In the genomic region with DNA sequence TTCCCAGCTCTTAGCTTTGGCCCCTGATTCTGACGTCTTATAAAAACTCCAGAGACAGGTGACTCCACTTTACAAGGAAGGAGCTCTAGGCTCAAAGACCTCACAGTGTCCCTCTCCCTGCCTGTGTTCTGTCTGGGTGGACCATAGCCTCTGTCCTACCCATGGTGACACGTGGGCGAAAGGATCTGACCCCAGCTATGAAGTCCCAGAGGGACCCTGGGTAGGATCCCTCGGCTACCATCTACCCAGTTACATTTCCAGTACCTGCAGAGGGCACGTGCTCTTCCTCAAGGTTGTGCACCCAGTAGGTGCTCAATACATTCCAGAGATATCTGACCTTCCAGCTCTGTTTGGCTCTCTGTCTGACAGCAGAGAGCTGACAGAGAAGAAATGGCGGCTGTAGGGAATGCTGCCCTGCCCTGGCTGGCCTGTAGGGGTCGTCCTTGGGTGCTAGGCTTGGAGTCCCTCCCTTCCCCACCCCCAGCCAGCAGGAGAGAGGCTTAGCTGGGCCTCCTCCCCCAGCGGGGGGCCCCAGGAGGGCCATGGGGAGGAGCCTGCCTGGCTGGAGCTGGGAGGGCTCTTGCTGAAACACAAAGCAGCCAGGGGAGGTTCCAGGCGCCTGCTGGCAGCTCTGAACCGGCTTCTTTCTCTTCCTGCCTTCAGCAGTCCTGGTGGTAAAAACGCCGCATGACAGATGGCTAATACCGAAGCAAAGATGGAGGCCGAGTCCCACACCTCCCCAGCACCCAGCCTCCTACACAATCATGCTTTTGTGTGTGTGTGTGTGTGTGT, we compare ENCODE assay signal across 8 mouse cellular contexts. TPM values are rescaled to one million over a fixed set of nuclear protein-coding genes. Genes with fewer than 3 reads are reported as not detected.
DNase-seq lines count a peak whose midpoint lies in the region; ATAC-seq and TF ChIP-seq lines count a peak whose summit lies in the region.

No protein-coding gene starts in this region.

- peak; percentile 80 for TF ChIP-seq EP300 in stomach, postnatal 0 days (optimal IDR thresholded peaks at IDR 0.05)

- peak overlapping the region; percentile 33 for H3K9ac ChIP-seq in forebrain, embryonic 11.5 days (ENCODE audit: low read length)
- H3K9ac ChIP-seq in heart, embryonic 16.5 days (ENCODE audit: low read length), result peak overlapping the region; percentile 26; the same call in 1 of the 2 replicates
- peak overlapping the region; percentile 38; the same call in 1 of the 2 replicates for H3K9ac ChIP-seq in liver, embryonic 15.5 days
- H3K9ac ChIP-seq in neural tube, embryonic 12.5 days, result no peak overlapping the region
- no peak overlapping the region for H3K9ac ChIP-seq in stomach, postnatal 0 days (ENCODE audit: low read length)

- 21% methylated on average over 14 of the region's 14 CpGs for whole genome bisulfite sequencing in forebrain, embryonic 11.5 days
- WGBS in heart, embryonic 16.5 days, result 19% methylated on average over 14 of the region's 14 CpGs
- 17% methylated on average over 14 of the region's 14 CpGs for WGBS in liver, embryonic 15.5 days (ENCODE audit: insufficient replicate concordance)
- 22% methylated on average over 14 of the region's 14 CpGs for WGBS in neural tube, embryonic 12.5 days
- 19% methylated on average over 14 of the region's 14 CpGs for WGBS in stomach, postnatal 0 days

- H3K4me3 ChIP-seq in forebrain, embryonic 11.5 days (ENCODE audit: low read depth, low read length), result no peak overlapping the region
- H3K4me3 ChIP-seq in heart, embryonic 16.5 days (ENCODE audit: low read length), result peak overlapping the region; percentile 28
- peak overlapping the region; percentile 36 for H3K4me3 ChIP-seq in liver, embryonic 15.5 days (replicated peaks)
- no peak overlapping the region for H3K4me3 ChIP-seq in neural tube, embryonic 12.5 days
- peak overlapping the region; percentile 4; the same call in 1 of the 2 replicates for H3K4me3 ChIP-seq in stomach, postnatal 0 days (ENCODE audit: low read depth, low read length)

- H3K27me3 ChIP-seq in forebrain, embryonic 11.5 days (ENCODE audit: control insufficient read depth, insufficient read depth, low read length), result no peaks in the 10 kb centered on the region
- H3K27me3 ChIP-seq in heart, embryonic 16.5 days (ENCODE audit: control insufficient read depth, insufficient read depth, low read length), result no peaks in the 10 kb centered on the region
- H3K27me3 ChIP-seq in liver, embryonic 15.5 days, result peaks cover 19% of the 10 kb centered on the region
- H3K27me3 ChIP-seq in neural tube, embryonic 12.5 days (replicated peaks), result 0 out of 2 replicates have a peak, but pooled peaks cover 2% of the 10 kb centered on the region
- H3K27me3 ChIP-seq in stomach, postnatal 0 days (ENCODE audit: control insufficient read depth, insufficient read depth, low read length), result no peaks in the 10 kb centered on the region

- H3K4me2 ChIP-seq in forebrain, embryonic 11.5 days (ENCODE audit: low read depth, low read length, severe bottlenecking), result peak overlapping the region; percentile 22; the same call in 1 of the 2 replicates
- H3K4me2 ChIP-seq in heart, embryonic 16.5 days (ENCODE audit: low read depth, low read length), result peak overlapping the region; percentile 50
- H3K4me2 ChIP-seq in liver, embryonic 15.5 days, result peak overlapping the region; percentile 62
- H3K4me2 ChIP-seq in neural tube, embryonic 12.5 days (replicated peaks), result peak overlapping the region; percentile 34
- H3K4me2 ChIP-seq in stomach, postnatal 0 days (replicated peaks; ENCODE audit: low read depth), result peak overlapping the region; percentile 37

- no peaks in the 10 kb centered on the region for H3K9me3 ChIP-seq in forebrain, embryonic 11.5 days (ENCODE audit: control insufficient read depth, low read length)
- no peaks in the 10 kb centered on the region for H3K9me3 ChIP-seq in heart, embryonic 16.5 days (replicated peaks; ENCODE audit: control insufficient read depth, low read length)
- no peaks in the 10 kb centered on the region for H3K9me3 ChIP-seq in liver, embryonic 15.5 days (replicated peaks)
- H3K9me3 ChIP-seq in neural tube, embryonic 12.5 days, result no peaks in the 10 kb centered on the region
- no peaks in the 10 kb centered on the region for H3K9me3 ChIP-seq in stomach, postnatal 0 days (ENCODE audit: control insufficient read depth, low read length)

- peak; percentile 76 for TF ChIP-seq CTCF in brain, embryonic 14.5 days (IDR thresholded peaks at IDR 0.05; ENCODE audit: borderline replicate concordance, extremely low read depth, insufficient read depth, insufficient read length)
- TF ChIP-seq CTCF in stomach, postnatal 0 days (IDR thresholded peaks at IDR 0.05; ENCODE audit: low read depth), result peak; percentile 88

- peaks cover 3% of the 10 kb centered on the region for H3K4me1 ChIP-seq in forebrain, embryonic 11.5 days (replicated peaks; ENCODE audit: control insufficient read depth, insufficient read depth, low read length)
- peaks cover 11% of the 10 kb centered on the region for H3K4me1 ChIP-seq in heart, embryonic 16.5 days (ENCODE audit: control insufficient read depth, insufficient read depth, low read length)
- H3K4me1 ChIP-seq in liver, embryonic 15.5 days (replicated peaks), result peaks cover 47% of the 10 kb centered on the region
- H3K4me1 ChIP-seq in neural tube, embryonic 12.5 days, result peaks cover 16% of the 10 kb centered on the region
- H3K4me1 ChIP-seq in stomach, postnatal 0 days (replicated peaks; ENCODE audit: control insufficient read depth, insufficient read depth), result peaks cover 4% of the 10 kb centered on the region

- TF ChIP-seq POLR2A in brain, embryonic 14.5 days (IDR thresholded peaks at IDR 0.05; ENCODE audit: borderline replicate concordance, extremely low read depth, insufficient read depth, insufficient read length, poor library complexity, severe bottlenecking), result no peak; the same call in 1 of the 2 replicates

- no peaks in the 10 kb centered on the region for H3K36me3 ChIP-seq in forebrain, embryonic 11.5 days (ENCODE audit: control insufficient read depth, insufficient read depth, low read length)
- no peaks in the 10 kb centered on the region for H3K36me3 ChIP-seq in heart, embryonic 16.5 days (ENCODE audit: control insufficient read depth, insufficient read depth)
- no peaks in the 10 kb centered on the region for H3K36me3 ChIP-seq in liver, embryonic 15.5 days (replicated peaks)
- no peaks in the 10 kb centered on the region for H3K36me3 ChIP-seq in neural tube, embryonic 12.5 days
- H3K36me3 ChIP-seq in stomach, postnatal 0 days (ENCODE audit: control insufficient read depth, insufficient read depth, low read length), result no peaks in the 10 kb centered on the region

- peak overlapping the region; percentile 72; the same call in 1 of the 2 replicates for H3K27ac ChIP-seq in forebrain, embryonic 11.5 days (ENCODE audit: low read depth, low read length)
- peak overlapping the region; percentile 83 for H3K27ac ChIP-seq in heart, embryonic 16.5 days (ENCODE audit: low read length)
- H3K27ac ChIP-seq in liver, embryonic 15.5 days (replicated peaks), result peak overlapping the region; percentile 85
- peak overlapping the region; percentile 28; the same call in 1 of the 2 replicates for H3K27ac ChIP-seq in neural tube, embryonic 12.5 days
- peak overlapping the region; percentile 74 for H3K27ac ChIP-seq in stomach, postnatal 0 days (replicated peaks)

- peak; percentile 97 for DNase-seq in brain, embryonic 14.5 days (ENCODE audit: low read depth)
- peak; percentile 97 for DNase-seq in forebrain, embryonic 11.5 days (ENCODE audit: low spot score)
- DNase-seq in kidney, postnatal 25 days, result peak; percentile 83 to 95
- DNase-seq in stomach, postnatal 0 days (ENCODE audit: low spot score), result peak; percentile 99

- peak; percentile 86 for ATAC-seq in CD4-positive, CD25-positive, alpha-beta regulatory T cell, adult 4 months
- ATAC-seq in forebrain, embryonic 11.5 days (replicated peaks; ENCODE audit: low FRiP score), result peak; percentile 88
- peak; percentile 96 for ATAC-seq in heart, embryonic 16.5 days (replicated peaks; ENCODE audit: extremely low read depth, insufficient read depth, low FRiP score)
- ATAC-seq in liver, embryonic 15.5 days (ENCODE audit: insufficient read depth), result peak; percentile 95
- peak; percentile 85 for ATAC-seq in neural tube, embryonic 12.5 days (ENCODE audit: low FRiP score, low read depth)
- peak; percentile 98 for ATAC-seq in stomach, postnatal 0 days (ENCODE audit: low FRiP score, low TSS enrichment)

RNA-seq across cellular contexts. Expression of a gene that starts 52.6 kb away (rescaled TPM):
- polyA plus RNA-seq in CD4-positive, CD25-positive, alpha-beta regulatory T cell, adult 4 months (2017; shearing (Covaris generic)), result 1 to 10 TPM; 1.4 to 3.1 TPM
- 86.0 and 115 TPM in 2 replicates for polyA plus RNA-seq in brain, embryonic 14.5 days (2012; rRNA removed)
- 18.7 and 19.7 TPM in 2 replicates for polyA plus RNA-seq in forebrain, embryonic 11.5 days (2014; fragmentation: Nextera tagmentation; extraction: Ambion mirVana)
- polyA plus RNA-seq in heart, embryonic 16.5 days (2015; fragmentation: Nextera tagmentation; extraction: Ambion mirVana), result 1.4 and 1.6 TPM in 2 replicates
- polyA plus RNA-seq in liver, embryonic 15.5 days (2015; fragmentation: Nextera tagmentation; extraction: Ambion mirVana), result 1.8 and 2.3 TPM in 2 replicates
- polyA plus RNA-seq in neural tube, embryonic 12.5 days (2016; fragmentation: Nextera tagmentation; extraction: Ambion mirVana), result 24.4 and 32.1 TPM in 2 replicates
- polyA plus RNA-seq in stomach, postnatal 0 days (2015; fragmentation: Nextera tagmentation; extraction: Ambion mirVana), result 5.2 and 6.0 TPM in 2 replicates

Comparison
In these comparisons a context has a peak if more than half of its experiments do, and no peak if none do; other contexts are left out.
1. H3K27ac ChIP-seq: peak in every context shown above with its lines; median percentile 85 in liver, embryonic 15.5 days; 83 in heart, embryonic 16.5 days; 74 in stomach, postnatal 0 days; 72 in forebrain, embryonic 11.5 days; 28 in neural tube, embryonic 12.5 days.
2. H3K4me3 ChIP-seq: peak in heart, embryonic 16.5 days (single experiment), liver, embryonic 15.5 days (single experiment) and stomach, postnatal 0 days (single experiment); none in forebrain, embryonic 11.5 days (single experiment) and neural tube, embryonic 12.5 days (single experiment).
3. H3K9ac ChIP-seq: peak in forebrain, embryonic 11.5 days (single experiment), heart, embryonic 16.5 days (single experiment) and liver, embryonic 15.5 days (single experiment); none in neural tube, embryonic 12.5 days (single experiment) and stomach, postnatal 0 days (single experiment).
4. Peak in every context shown above with its lines, with median percentiles within 50 percentile points of each other: ATAC-seq, DNase-seq and H3K4me2 ChIP-seq.